Mouse (Mus musculus) liver, postnatal 0 days (tissue): Measurements from ENCODE around the gene Defb45.

Experiments
- CTCF ChIP-seq: sonication (generic); IDR thresholded peaks from 2 replicates; pipeline ENCODE4 v1.5.1; 2016; ENCODE audit warnings: antibody characterized with exemption, low read depth
- EP300 ChIP-seq: IDR thresholded peaks from 2 replicates; pipeline ENCODE4 v1.6.1; 2016; ENCODE audit warnings: antibody characterized with exemption, low read depth, mild to moderate bottlenecking

DNA sequence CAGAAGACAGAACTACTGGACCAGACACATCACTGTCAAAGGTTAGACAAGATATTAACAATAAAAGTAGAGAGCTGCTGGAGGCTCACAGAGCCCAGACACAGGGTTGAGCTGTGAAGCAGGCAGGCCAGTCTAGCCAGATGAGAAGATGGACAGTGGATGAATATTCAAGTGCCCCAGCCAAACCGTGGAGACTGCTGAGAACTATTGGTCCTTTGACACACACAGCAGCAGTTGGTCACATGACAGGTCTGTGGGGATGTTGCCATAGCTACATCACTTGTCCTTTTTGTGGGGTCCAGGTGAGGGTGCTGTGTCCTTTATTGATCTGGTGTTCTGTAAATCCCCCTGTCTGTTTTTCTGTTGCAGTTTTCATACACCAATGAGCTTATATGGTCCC lies 26.1 kb upstream of the Defb45 start:
- no peak for TF ChIP-seq CTCF
- TF ChIP-seq EP300: no peak
